Mouse (Mus musculus) duodenum, adult 2 months (tissue): ENCODE measurements around the gene Chmp6. TPM values are rescaled to one million over a fixed set of nuclear protein-coding genes. Genes with fewer than 3 reads are reported as not detected.

Experiments used
- polyA plus RNA-seq: library from polyadenylated mRNA; depleted of rRNA; stranded (reverse); fragments of >200 nt; gene quantifications from 2 replicates; pipeline ENCODE4 v1.2.3, GENCODE M21; 2012; ENCODE audit warnings: low replicate concordance; rRNA removed

Gene Chmp6
- 93.0 and 198 TPM in 2 replicates for polyA plus RNA-seq

DNA sequence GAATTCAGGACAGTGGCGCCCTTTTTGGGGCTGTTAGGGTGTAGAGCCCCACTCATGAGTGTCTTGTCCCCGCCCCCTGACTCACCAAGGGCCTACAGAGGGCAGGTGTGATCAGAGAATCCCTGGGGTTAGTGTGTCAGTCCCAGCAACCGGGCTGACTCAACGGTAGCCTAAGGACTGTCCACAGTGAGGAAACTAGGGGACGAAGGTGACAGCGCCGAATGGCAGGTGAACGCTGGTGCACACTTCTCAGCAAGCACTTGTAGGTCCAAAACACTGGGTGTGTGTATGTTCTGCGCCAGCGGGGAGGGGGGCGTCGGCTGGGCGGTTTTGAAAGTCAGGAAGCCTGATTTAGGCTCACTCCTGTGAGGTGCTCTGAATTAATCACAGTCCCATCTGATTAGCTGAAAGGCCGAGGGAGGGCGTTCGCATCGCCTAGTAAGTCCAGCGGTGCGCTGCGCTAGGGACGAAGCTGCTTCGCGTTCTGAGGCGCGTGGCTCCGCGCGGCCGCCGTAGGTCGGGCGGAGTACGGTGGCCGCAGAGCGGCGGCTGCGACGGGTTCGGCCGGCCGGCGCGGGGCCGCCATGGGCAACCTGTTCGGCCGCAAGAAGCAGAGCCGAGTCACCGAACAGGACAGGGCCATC is at the start of gene Chmp6:
Gene Chmp6, plus strand, starts transcription at position 151 of the 644 bp plus-strand sequence.

DNA sequence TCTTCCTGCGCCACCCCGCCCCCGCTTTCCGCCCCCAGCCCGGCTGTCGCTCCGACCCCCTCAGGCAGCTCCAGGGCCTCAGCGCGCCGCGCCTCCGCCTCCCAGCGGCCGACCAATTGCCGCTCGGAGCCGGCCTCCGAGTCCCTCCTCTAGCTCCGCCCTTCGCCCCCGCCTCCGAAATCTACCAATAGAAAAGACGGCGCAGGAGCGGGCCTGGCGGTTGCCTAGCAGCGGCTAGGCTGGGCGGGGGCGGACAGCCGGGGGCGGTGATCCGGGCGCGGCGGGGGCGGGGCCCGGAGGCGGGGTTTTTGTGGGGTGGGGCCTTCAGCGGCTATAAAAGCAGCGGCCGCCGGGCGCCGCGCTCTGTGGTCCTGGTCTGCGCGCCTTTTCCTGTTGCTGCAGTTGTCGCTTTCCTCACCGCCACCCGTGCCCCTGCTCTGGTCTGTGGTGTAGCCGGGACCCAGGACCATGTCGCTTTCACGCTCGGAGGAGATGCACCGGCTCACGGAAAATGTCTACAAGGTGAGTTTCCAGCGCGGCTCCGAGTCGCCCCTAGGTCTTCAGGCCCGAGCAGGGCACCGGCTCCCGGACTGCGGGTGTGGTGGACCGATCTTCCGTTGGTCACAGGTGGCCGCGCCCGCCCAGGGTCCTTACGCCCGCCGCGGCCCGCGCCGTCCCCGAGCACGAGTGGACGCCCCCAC is 29.6 kb downstream of the Chmp6 start, which contains the start of gene Baiap2:
Gene Baiap2, plus strand, starts transcription at position 37 of the 701 bp plus-strand sequence.

Other genes starting within 250 kb of the Chmp6 start
- gene Baiap2, start 29.3 kb downstream of the Chmp6 start, polyA plus RNA-seq = 9.7 and 21.2 TPM in 2 replicates
- 6.0 and 7.4 TPM in 2 replicates for gene Aatk, start 133.7 kb downstream of the Chmp6 start, polyA plus RNA-seq
- 1.7 and 2.4 TPM in 2 replicates for gene Cep131, start 173.4 kb downstream of the Chmp6 start, polyA plus RNA-seq
- 75.8 and 104 TPM in 2 replicates for gene Tepsin, start 185.3 kb downstream of the Chmp6 start, polyA plus RNA-seq
- gene Ndufaf8, start 185.5 kb downstream of the Chmp6 start, polyA plus RNA-seq = 78.0 and 94.4 TPM in 2 replicates
- 59.9 and 76.0 TPM in 2 replicates for gene Slc38a10, start 237.9 kb downstream of the Chmp6 start, polyA plus RNA-seq